Mouse (Mus musculus): ENCODE data around the gene Kcnc3.

Gene Kcnc3

GRCm38 (mm10) chr7:44568803-44569202, 21.7 kb upstream of the Kcnc3 start:
- in situ Hi-C loops (cut with MboI, MseI) = no loop called here

- in situ Hi-C loops (cut with MboI, MseI) = no loop called here
Measured at GRCm38 (mm10) chr7:44570989-44571388, 19.5 kb upstream of the Kcnc3 start.

- in situ Hi-C loops (cut with MboI, MseI) = no loop called here
Measured at GRCm38 (mm10) chr7:44571811-44572210, 18.7 kb upstream of the Kcnc3 start.

- in situ Hi-C loops (cut with MboI, MseI) = no loop called here
Measured at GRCm38 (mm10) chr7:44572213-44572701, 18.2 kb upstream of the Kcnc3 start, which contains the start of gene Napsa. TSS of gene Napsa (plus strand) at chr7:44572380.

- in situ Hi-C loops (cut with MboI, MseI) = no loop called here
Measured at GRCm38 (mm10) chr7:44572956-44573484, 17.4 kb upstream of the Kcnc3 start.

- in situ Hi-C loops (cut with MboI, MseI) = no loop called here
Measured at GRCm38 (mm10) chr7:44576333-44576844, 14.1 kb upstream of the Kcnc3 start.

- in situ Hi-C loops (cut with MboI, MseI) = no loop called here
Measured at GRCm38 (mm10) chr7:44581637-44582036, 8.8 kb upstream of the Kcnc3 start.

- in situ Hi-C loops (cut with MboI, MseI) = no loop called here
Measured at GRCm38 (mm10) chr7:44582709-44583108, 7.8 kb upstream of the Kcnc3 start.

- in situ Hi-C loops (cut with MboI, MseI) = no loop called here
Measured at GRCm38 (mm10) chr7:44583146-44583545, 7.3 kb upstream of the Kcnc3 start.

GRCm38 (mm10) chr7:44584265-44584804, 6.1 kb upstream of the Kcnc3 start:
- in situ Hi-C loops (cut with MboI, MseI) = no loop called here

GRCm38 (mm10) chr7:44584921-44585320, 5.5 kb upstream of the Kcnc3 start:
- in situ Hi-C loops (cut with MboI, MseI) = no loop called here

GRCm38 (mm10) chr7:44585606-44586005, 4.9 kb upstream of the Kcnc3 start:
- in situ Hi-C loops (cut with MboI, MseI) = no loop called here

GRCm38 (mm10) chr7:44586518-44586917, 3.9 kb upstream of the Kcnc3 start:
- in situ Hi-C loops (cut with MboI, MseI) = no loop called here

- in situ Hi-C loops (cut with MboI, MseI) = no loop called here
Measured at GRCm38 (mm10) chr7:44586930-44587329, 3.5 kb upstream of the Kcnc3 start.

- in situ Hi-C loops (cut with MboI, MseI) = no loop called here
Measured at GRCm38 (mm10) chr7:44587676-44588075, 2.8 kb upstream of the Kcnc3 start.

GRCm38 (mm10) chr7:44588338-44588737, 2.1 kb upstream of the Kcnc3 start:
- in situ Hi-C loops (cut with MboI, MseI) = no loop called here

- in situ Hi-C loops (cut with MboI, MseI) = no loop called here
Measured at GRCm38 (mm10) chr7:44589149-44589548, 1.3 kb upstream of the Kcnc3 start.

GRCm38 (mm10) chr7:44589946-44590345, 518 bp upstream of the Kcnc3 start:
- in situ Hi-C loops (cut with MboI, MseI) = no loop called here

GRCm38 (mm10) chr7:44591348-44592116, 1.1 kb downstream of the Kcnc3 start:
- in situ Hi-C loops (cut with MboI, MseI) = no loop called here

- in situ Hi-C loops (cut with MboI, MseI) = no loop called here
Measured at GRCm38 (mm10) chr7:44593051-44593450, 2.6 kb downstream of the Kcnc3 start.

GRCm38 (mm10) chr7:44593775-44594174, 3.3 kb downstream of the Kcnc3 start:
- in situ Hi-C loops (cut with MboI, MseI) = no loop called here

- in situ Hi-C loops (cut with MboI, MseI) = no loop called here
Measured at GRCm38 (mm10) chr7:44594291-44594690, 3.8 kb downstream of the Kcnc3 start.

GRCm38 (mm10) chr7:44595131-44595561, 4.7 kb downstream of the Kcnc3 start:
- in situ Hi-C loops (cut with MboI, MseI) = no loop called here
